Mouse (Mus musculus): ENCODE data around the gene Iqsec1.

DNA sequence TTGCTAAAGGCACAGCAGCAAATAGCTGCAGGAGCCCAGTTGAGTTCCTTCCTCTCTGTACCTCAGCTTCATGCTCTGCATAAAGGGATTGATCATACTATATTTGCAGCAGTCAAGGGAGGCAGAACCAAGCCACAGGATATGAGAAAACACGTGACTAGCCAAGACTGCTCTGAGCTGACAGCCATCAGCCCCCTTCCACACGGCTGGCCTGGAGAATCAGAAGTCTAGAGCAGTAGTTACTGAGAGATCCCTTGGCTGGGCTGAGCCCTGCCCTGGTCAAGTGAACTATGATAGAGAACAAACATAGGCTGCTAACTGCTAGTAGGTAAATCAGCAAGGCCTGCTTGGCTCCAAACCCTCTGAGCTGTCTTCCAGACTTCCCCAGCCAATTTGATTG is 180.9 kb downstream of the Iqsec1 start:
- TF ChIP-seq CTCF (IDR thresholded peaks at IDR 0.05; ENCODE audit: extremely low read depth, insufficient read length, insufficient replicate concordance, low read depth, low read length): no peak
- no peak for TF ChIP-seq POLR2A (IDR thresholded peaks at IDR 0.05; ENCODE audit: low read depth, low read length)
